Mouse (Mus musculus) midbrain, embryonic 10.5 days (tissue): Measurements from ENCODE around the gene Tob1. TPM values are rescaled to one million over a fixed set of nuclear protein-coding genes. Genes with fewer than 3 reads are reported as not detected.
A peak's percentile ranks its signal among the peaks of the same experiment; 100 is the strongest.

Source experiments
- DNase-seq: peaks from one replicate; pipeline ENCODE4 v3.0.0-alpha.2; 2017; ENCODE audit warnings: low spot score
- H3K27ac ChIP-seq: fragments of 300-500 bp; sonication (generic); replicated peaks from 2 replicates; pipeline ENCODE4 v1.5.1; 2016; ENCODE audit warnings: mild to moderate bottlenecking
- H3K27me3 ChIP-seq: fragments of 300-500 bp; sonication (generic); 2 replicates; pipeline ENCODE4 v1.6.1; 2016; ENCODE audit warnings: low read depth, mild to moderate bottlenecking; ENCODE audit not compliant: poor library complexity, severe bottlenecking
- H3K36me3 ChIP-seq: fragments of 300-500 bp; sonication (generic); 2 replicates; pipeline ENCODE4 v1.6.1; 2016; ENCODE audit warnings: mild to moderate bottlenecking, moderate library complexity
- H3K4me1 ChIP-seq: fragments of 300-500 bp; sonication (generic); 2 replicates; pipeline ENCODE4 v1.6.1; 2016
- H3K4me3 ChIP-seq: fragments of 300-500 bp; sonication (generic); 2 replicates; pipeline ENCODE4 v1.5.1; 2016; ENCODE audit warnings: mild to moderate bottlenecking, moderate library complexity
- H3K9me3 ChIP-seq: fragments of 300-500 bp; sonication (generic); replicated peaks from 2 replicates; pipeline ENCODE4 v1.6.1; 2016; ENCODE audit warnings: mild to moderate bottlenecking
- WGBS: fragments of 180-500 bp; shearing (Covaris S2); methylation state at CpG from one replicate; pipeline ENCODE4 v1.1.7; 2016; 5-methylcytosine and 5-hydroxymethylcytosine counted together
- polyA plus RNA-seq: library from polyadenylated mRNA; unstranded; fragments of >200 nt; fragmentation: Nextera tagmentation; extraction: Ambion mirVana; gene quantifications from 2 replicates; pipeline ENCODE4 v1.2.1, GENCODE M21; 2016

The Tob1 gene
- polyA plus RNA-seq, 1 experiment from 2014 or later: 18.4 TPM

DNA sequence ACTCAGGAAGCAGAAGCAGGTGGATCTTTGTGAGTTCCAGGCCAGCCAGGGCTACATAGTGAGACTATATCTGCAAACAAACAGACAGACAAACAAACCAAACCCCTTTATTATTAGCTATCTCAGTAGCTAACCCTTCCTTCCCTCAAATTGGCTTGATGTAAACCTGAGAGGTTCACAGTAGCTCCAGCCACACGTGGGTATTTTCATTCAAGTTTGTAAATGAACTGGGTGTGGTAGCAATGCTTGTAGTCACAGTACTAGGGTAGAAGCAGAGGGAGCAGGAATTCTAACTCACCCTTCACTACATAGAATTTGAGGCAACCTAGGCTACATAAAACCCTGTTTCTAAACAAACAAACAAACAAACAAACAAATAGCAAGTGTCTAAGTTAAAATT, 31.5 kb upstream of the Tob1 start:
- DNase-seq: no peak
- Histone ChIP-seq H3K4me3 (no peak overlapping the region), H3K27ac (no peak overlapping the region), H3K9me3 (no peaks in the 10 kb centered on the region), H3K36me3 (no peaks in the 10 kb centered on the region), H3K27me3 (no peaks in the 10 kb centered on the region), H3K4me1 (peaks cover 13% of the 10 kb centered on the region)
- WGBS: 19% methylated on average over 1 of the region's 1 CpGs

DNA sequence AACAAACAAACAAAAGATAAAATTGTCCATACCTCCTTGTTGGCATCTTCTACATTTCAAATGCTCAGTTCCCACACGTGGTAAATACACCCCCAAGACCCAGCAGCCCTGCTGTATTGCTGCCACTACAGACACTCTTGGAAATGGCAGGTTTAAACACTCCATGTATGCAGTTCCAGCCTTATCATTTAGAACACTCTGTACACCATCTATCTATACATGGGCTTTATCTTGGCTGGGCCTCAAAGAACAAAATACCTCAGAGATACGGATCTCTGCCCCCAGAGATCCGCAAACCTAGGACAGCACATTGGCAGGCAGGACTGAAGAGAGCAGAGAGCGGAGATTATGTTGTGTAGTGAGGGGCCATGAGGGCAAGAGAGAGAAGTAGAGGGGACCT, 31.1 kb upstream of the Tob1 start:
- WGBS: 82% methylated on average over 4 of the region's 4 CpGs
- no peak for DNase-seq
- H3K4me3 ChIP-seq: no peak overlapping the region

DNA sequence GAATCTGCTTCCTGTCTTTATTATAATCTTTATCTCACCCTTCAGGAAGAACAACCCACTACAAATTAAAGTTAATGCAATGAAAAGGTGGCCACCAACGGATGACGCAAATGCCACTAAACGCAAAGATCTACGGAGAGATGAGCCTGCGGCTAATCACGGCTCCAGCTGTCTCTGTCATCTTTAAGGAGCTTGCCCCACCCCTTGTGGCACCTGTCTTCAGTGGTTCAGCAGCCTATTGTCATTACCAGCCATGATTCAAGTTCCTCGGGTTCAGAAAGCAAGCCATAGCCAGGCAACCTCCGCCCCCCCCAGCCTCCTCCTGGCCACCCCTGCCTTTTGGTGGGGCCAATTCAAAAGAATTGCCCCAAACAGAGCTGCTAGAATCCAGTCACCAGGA, 29.6 kb upstream of the Tob1 start:
- H3K27ac ChIP-seq: no peak overlapping the region; the same call in 1 of the 2 replicates
- no peak for DNase-seq
- peaks cover 4% of the 10 kb centered on the region; the same call in 1 of the 2 replicates for H3K4me1 ChIP-seq
- no peak overlapping the region for H3K4me3 ChIP-seq
- no peaks in the 10 kb centered on the region for H3K9me3 ChIP-seq
- H3K27me3 ChIP-seq: no peaks in the 10 kb centered on the region
- H3K36me3 ChIP-seq: no peaks in the 10 kb centered on the region
- 93% methylated on average over 8 of the region's 8 CpGs for WGBS

More for the DNA sequence above, 31.1 kb upstream of the Tob1 start:
- peaks cover 11% of the 10 kb centered on the region for H3K4me1 ChIP-seq
- no peaks in the 10 kb centered on the region for H3K36me3 ChIP-seq
- H3K9me3 ChIP-seq: no peaks in the 10 kb centered on the region
- no peak overlapping the region for H3K27ac ChIP-seq
- H3K27me3 ChIP-seq: no peaks in the 10 kb centered on the region

DNA sequence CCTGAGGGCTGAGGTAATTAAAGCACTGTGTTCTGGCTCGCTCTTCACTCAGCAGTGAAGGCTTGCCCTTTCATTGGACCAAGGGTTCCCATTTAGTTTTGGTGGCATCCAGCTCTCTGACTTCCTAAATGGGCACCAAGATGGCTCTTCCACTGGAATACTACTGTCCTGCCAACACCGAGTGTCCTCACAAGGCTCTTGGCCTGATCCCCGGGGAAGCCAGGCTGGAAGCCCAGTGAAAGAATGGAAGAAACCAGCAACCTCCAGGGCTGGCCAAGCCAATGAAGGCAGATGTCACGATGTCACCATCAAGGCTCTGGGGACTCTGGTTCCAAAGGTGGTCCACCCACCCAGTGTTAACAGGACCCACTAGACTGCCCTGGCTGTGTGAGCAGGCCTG, 28.5 kb upstream of the Tob1 start:
- DNase-seq: no peak
- H3K27me3 ChIP-seq: no peaks in the 10 kb centered on the region
- no peaks in the 10 kb centered on the region for H3K36me3 ChIP-seq
- no peaks in the 10 kb centered on the region for H3K9me3 ChIP-seq
- H3K4me1 ChIP-seq: peaks cover 4% of the 10 kb centered on the region; the same call in 1 of the 2 replicates
- H3K4me3 ChIP-seq: no peak overlapping the region
- no peak overlapping the region for H3K27ac ChIP-seq
- WGBS: 87% methylated on average over 4 of the region's 4 CpGs

DNA sequence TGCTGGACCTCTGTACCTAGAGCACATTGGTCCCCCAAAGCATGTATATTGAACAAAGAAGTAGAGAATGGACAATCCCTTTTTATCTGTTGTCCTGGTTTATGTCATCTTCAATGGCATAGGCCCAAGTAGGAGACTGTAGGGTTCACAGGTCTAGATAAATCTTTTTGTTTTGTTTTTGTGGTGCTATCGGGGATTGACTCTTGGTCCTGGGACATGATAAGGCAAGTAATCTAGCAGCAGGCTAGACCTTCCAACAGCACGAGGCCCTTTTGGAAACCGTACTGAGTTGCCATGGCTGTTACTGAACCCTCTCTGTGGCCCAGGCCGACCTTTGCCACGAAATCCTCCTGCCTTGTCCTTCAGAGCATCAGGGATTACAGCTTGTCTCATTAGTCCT, 28.1 kb upstream of the Tob1 start:
- Histone ChIP-seq H3K4me3 (no peak overlapping the region), H3K4me1 (peaks cover 4% of the 10 kb centered on the region; the same call in 1 of the 2 replicates), H3K27ac (no peak overlapping the region), H3K36me3 (no peaks in the 10 kb centered on the region), H3K9me3 (no peaks in the 10 kb centered on the region), H3K27me3 (no peaks in the 10 kb centered on the region)
- no peak for DNase-seq
- WGBS: 90% methylated on average over 5 of the region's 5 CpGs

DNA sequence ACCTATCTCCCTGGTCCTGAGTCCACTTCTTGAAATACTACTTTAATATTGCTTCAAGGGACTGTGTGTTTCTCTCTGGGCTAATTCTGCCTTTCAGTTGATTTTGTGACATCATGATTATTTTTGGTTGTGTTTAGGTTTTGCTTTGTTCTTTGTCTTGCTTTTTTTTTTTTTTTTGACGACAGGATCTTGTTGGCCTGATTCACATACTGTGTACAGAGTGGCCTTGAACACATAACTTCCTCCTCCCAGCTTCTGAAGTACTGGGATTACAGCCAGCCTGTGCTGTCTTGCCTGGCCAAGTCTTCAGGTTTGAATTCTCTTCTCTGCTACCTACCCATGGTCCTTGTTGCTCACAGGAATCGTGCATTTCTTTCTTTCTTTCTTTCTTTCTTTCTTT, 27.6 kb upstream of the Tob1 start:
- DNase-seq: no peak
- Histone ChIP-seq H3K9me3 (no peaks in the 10 kb centered on the region), H3K27me3 (no peaks in the 10 kb centered on the region), H3K27ac (no peak overlapping the region), H3K4me3 (no peak overlapping the region), H3K36me3 (no peaks in the 10 kb centered on the region), H3K4me1 (no peaks in the 10 kb centered on the region)
- 88% methylated on average over 2 of the region's 2 CpGs for WGBS

DNA sequence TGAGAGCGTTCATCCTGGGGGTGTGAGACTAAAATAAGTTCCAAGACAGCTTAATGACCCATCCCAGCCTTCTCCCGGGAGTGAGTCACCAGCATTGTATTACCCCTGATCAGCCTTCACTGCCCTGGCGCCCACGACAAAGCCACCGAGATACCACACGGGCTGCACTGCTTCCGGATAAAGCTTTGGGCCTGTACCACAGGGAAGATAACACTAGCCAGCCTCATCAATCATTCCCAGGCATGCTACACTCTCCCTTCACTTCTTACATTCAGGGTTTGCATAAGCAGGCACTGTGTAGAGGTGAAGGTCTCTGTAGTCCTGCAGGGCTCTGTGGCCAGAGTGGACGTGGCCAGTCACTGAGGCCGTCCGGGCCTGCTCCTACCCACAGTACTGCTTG, 21.7 kb upstream of the Tob1 start:
- DNase-seq: no peak
- H3K4me3 ChIP-seq: no peak overlapping the region
- H3K27ac ChIP-seq: no peak overlapping the region
- peaks cover 14% of the 10 kb centered on the region for H3K4me1 ChIP-seq
- H3K9me3 ChIP-seq: no peaks in the 10 kb centered on the region
- no peaks in the 10 kb centered on the region for H3K27me3 ChIP-seq
- no peaks in the 10 kb centered on the region for H3K36me3 ChIP-seq
- WGBS: 86% methylated on average over 10 of the region's 10 CpGs

DNA sequence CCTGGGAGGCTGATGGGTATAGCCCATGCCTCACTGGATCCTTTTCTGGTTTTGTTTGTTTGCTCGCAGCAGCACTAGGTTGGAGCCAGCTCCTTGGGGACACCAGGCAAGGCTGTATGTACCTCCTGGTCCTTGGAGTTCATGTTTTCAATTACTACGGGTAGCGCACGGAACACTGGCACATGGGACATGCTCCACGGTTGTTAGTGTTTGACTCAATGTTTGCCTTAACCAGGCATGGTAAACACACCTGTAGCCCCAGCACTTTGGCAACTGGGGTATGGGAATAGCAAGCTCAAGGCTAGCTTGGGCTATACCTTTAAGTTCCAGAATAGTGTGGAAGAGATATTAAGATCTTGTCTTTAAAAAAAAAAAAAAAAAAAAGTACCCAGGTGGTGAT, 20.6 kb upstream of the Tob1 start:
- Histone ChIP-seq H3K4me3 (no peak overlapping the region), H3K4me1 (peaks cover 17% of the 10 kb centered on the region), H3K27ac (peak overlapping the region; percentile 52; the same call in 1 of the 2 replicates), H3K36me3 (no peaks in the 10 kb centered on the region), H3K9me3 (no peaks in the 10 kb centered on the region), H3K27me3 (no peaks in the 10 kb centered on the region)
- 88% methylated on average over 5 of the region's 5 CpGs for WGBS
- DNase-seq: no peak

DNA sequence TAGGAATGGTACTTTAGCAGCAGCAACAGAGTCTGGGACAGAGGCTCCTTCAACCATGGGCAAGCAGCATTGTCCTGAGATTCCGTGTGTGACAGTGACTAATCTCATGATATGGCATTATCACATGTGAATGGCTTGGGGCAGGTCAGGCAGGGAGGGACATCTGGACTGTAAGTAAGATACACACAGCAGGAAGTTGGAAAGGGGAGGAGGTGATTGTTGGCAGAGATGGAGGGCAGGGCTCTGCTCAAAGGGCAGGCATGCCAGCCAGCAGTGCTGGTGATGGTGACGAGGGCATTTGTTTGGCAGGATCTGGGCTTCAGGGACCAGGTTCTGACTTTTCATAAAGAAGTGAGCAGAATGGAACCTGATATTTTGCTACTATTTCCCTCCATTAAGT, 18.1 kb upstream of the Tob1 start:
- no peak for DNase-seq
- no peak overlapping the region for H3K4me3 ChIP-seq
- H3K9me3 ChIP-seq: no peaks in the 10 kb centered on the region
- H3K27ac ChIP-seq: no peak overlapping the region
- no peaks in the 10 kb centered on the region for H3K36me3 ChIP-seq
- WGBS: 92% methylated on average over 2 of the region's 2 CpGs
- no peaks in the 10 kb centered on the region for H3K27me3 ChIP-seq
- peaks cover 17% of the 10 kb centered on the region for H3K4me1 ChIP-seq

DNA sequence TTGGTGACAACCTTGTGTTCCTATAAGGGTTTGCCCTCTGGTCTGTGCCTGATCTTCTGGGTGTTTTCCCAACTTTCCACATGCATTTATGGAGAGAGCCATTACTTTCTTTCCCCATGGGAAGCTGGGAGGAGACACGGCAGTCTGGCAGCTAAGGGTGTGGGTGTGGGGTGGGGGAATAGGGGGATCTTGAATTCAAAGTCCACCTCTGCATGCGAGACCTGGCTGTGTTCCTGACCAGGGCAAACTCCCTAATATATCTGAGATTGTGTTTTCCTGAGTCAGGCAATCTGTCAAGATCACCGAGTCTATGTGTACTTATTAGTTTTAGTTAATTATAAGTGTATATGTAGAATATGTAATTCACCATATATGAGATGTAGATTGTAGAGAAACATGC, 14.9 kb upstream of the Tob1 start:
- Histone ChIP-seq H3K9me3 (no peaks in the 10 kb centered on the region), H3K27me3 (no peaks in the 10 kb centered on the region; the same call in 1 of the 2 replicates), H3K4me3 (no peak overlapping the region), H3K4me1 (peaks cover 7% of the 10 kb centered on the region), H3K27ac (no peak overlapping the region), H3K36me3 (no peaks in the 10 kb centered on the region)
- 85% methylated on average over 3 of the region's 3 CpGs for WGBS
- no peak for DNase-seq

DNA sequence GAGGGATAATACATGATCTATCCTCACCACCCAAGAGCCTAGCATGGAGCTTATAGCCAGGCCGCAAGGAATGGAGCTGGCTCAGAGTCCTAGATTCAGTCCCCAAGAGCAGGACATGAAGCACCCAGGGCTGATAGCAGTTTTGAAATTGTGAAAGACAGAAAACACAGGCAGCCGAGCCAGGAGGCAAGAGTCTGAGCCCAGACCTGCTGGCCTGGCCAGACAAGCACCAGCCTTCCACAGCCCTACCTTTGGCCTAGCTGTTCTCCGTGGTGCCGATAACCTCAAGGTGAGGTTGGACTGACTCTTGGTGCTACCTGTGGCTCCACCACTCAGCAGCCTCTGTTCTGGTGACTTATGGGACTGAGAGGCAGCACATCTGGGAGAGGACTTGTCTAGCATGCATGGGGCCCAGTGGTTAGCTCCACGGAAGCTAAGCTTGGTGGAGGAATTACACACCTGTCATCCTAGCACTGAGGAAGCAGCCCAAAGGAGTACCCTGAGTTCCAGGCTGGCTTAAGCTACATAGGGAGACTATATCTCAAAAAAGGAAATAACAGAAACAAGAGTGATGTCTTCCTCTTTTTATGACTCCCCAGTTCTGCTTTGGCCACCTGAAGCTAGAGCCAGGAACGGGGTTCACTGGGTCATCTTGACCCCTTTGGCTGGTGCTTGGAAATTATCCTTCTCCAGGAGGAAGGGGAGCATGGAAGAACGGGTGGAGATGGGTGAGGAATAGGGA, 12.7 kb upstream of the Tob1 start:
- Histone ChIP-seq H3K36me3 (no peaks in the 10 kb centered on the region), H3K27ac (no peak overlapping the region), H3K27me3 (peaks cover 3% of the 10 kb centered on the region; the same call in 1 of the 2 replicates), H3K4me3 (no peak overlapping the region), H3K4me1 (peaks cover 11% of the 10 kb centered on the region), H3K9me3 (no peaks in the 10 kb centered on the region)
- DNase-seq: no peak
- 91% methylated on average over 7 of the region's 7 CpGs for WGBS

DNA sequence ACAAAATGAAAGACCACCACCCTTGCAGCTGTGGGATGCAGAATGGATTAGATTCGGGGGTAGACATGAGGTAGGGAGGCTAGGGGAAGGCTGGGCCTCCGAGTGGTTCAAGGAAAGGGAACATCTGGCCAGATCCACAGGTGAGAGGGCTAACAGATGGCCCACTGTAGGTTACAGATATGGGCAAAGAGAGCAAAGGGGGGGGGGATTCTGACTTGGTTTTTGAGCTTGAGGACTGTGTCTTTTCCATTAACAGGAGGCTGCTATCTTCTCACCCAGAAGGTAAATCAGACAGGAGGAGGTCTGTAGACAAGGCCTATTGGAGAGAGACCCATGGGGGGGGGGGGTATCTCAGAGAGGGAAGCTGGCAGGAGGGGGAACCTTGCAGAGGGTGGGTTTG, 11.5 kb upstream of the Tob1 start:
- peaks cover 3% of the 10 kb centered on the region; the same call in 1 of the 2 replicates for H3K27me3 ChIP-seq
- 78% methylated on average over 2 of the region's 2 CpGs for WGBS
- H3K27ac ChIP-seq: no peak overlapping the region
- H3K4me1 ChIP-seq: peaks cover 5% of the 10 kb centered on the region
- no peak overlapping the region for H3K4me3 ChIP-seq
- no peaks in the 10 kb centered on the region for H3K36me3 ChIP-seq
- no peaks in the 10 kb centered on the region for H3K9me3 ChIP-seq
- DNase-seq: no peak

DNA sequence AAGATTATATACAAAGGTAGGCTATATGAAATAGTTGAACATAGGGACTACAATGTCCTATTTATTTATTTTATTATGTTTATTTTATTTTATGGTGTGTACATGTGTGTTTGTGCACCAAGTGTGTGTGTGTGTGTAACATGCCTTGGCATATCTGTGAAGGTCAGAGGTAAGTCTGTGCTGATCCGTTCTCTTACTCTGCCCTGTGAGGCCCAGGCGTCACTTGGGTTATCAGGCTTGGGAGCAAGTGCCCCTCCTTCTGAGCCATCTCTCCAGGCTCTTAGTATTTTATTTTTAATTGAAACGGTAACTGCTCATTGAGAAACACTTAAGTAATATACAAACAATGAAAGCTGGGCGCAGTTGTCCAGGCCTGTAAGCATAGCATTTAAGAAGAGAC, 10.8 kb upstream of the Tob1 start:
- WGBS: 81% methylated on average over 4 of the region's 4 CpGs

More for the DNA sequence above, 10.8 kb upstream of the Tob1 start:
- no peaks in the 10 kb centered on the region for H3K36me3 ChIP-seq
- no peak overlapping the region for H3K4me3 ChIP-seq
- no peak overlapping the region for H3K27ac ChIP-seq
- peaks cover 4% of the 10 kb centered on the region; the same call in 1 of the 2 replicates for H3K4me1 ChIP-seq
- H3K9me3 ChIP-seq: no peaks in the 10 kb centered on the region
- H3K27me3 ChIP-seq: peaks cover 3% of the 10 kb centered on the region; the same call in 1 of the 2 replicates
- no peak for DNase-seq
